Mouse (Mus musculus) CH12.LX (cell line): ENCODE results near the gene Insl5. TPM values are rescaled to one million over a fixed set of nuclear protein-coding genes. Genes with fewer than 3 reads are reported as not detected.
A peak's percentile ranks its signal among the peaks of the same experiment; 100 is the strongest.

ENCODE experiments used
- DNase-seq: peaks from one replicate; pipeline ENCODE4 v3.0.0-alpha.2; 2013; ENCODE audit errors: extremely low read depth
- H3K27ac ChIP-seq: 2 replicates; pipeline ENCODE4 v1.5.1; 2012; ENCODE audit warnings: low read depth, mild to moderate bottlenecking, control low read depth, moderate library complexity; ENCODE audit not compliant: insufficient read depth
- H3K27me3 ChIP-seq: replicated peaks from 2 replicates; pipeline ENCODE3; 2012; ENCODE audit warnings: inconsistent platforms
- H3K36me3 ChIP-seq, 2 experiments: replicated peaks in 1 of 2; 2 replicates each; pipeline versions ENCODE3 to v1.6.1; 2012; ENCODE audit warnings: inconsistent platforms in 1 of 2, low read length in 1 of 2, mild to moderate bottlenecking in 1 of 2, mixed read lengths in 1 of 2, moderate library complexity in 1 of 2; ENCODE audit not compliant: control insufficient read depth in 1 of 2, insufficient read depth in 1 of 2
- H3K4me1 ChIP-seq, 2 experiments: 2 replicates each; pipeline ENCODE4 v1.6.1; 2012; ENCODE audit warnings: inconsistent platforms in 1 of 2, moderate library complexity in 1 of 2; ENCODE audit not compliant: insufficient read depth in 2 of 2, control insufficient read depth in 1 of 2
- H3K4me2 ChIP-seq: 2 replicates; pipeline ENCODE4 v1.6.1; 2012; ENCODE audit warnings: low read depth, mild to moderate bottlenecking, control low read depth; ENCODE audit not compliant: poor library complexity, insufficient read depth, severe bottlenecking
- H3K4me3 ChIP-seq, 3 experiments: fragments of 150-350 bp in 1 of 3; sonication (generic) in 1 of 3; replicated peaks in 1 of 3; 2 replicates each; pipeline versions ENCODE3 to v1.5.1; 2011 to 2012; ENCODE audit warnings: low read depth in 2 of 3, low read length in 2 of 3, mild to moderate bottlenecking in 2 of 3, moderate library complexity in 2 of 3, control low read depth in 1 of 3, improper control_type of control experiment in 1 of 3, inconsistent platforms in 1 of 3, mixed read lengths in 1 of 3; ENCODE audit not compliant: poor library complexity in 1 of 3
- H3K79me2 ChIP-seq: replicated peaks from 2 replicates; pipeline ENCODE4 v1.6.1; 2012; ENCODE audit warnings: mild to moderate bottlenecking, moderate library complexity; ENCODE audit not compliant: control insufficient read depth, poor library complexity, insufficient read depth, severe bottlenecking; ENCODE audit errors: extremely low read depth
- H3K9ac ChIP-seq: 2 replicates; pipeline ENCODE4 v1.6.1; 2012; ENCODE audit warnings: low read depth, mild to moderate bottlenecking, control low read depth, moderate library complexity; ENCODE audit not compliant: insufficient read depth
- H3K9me3 ChIP-seq: replicated peaks from 2 replicates; pipeline ENCODE3; 2012; ENCODE audit warnings: low read length, inconsistent platforms, mixed read lengths
- BHLHE40 ChIP-seq: IDR thresholded peaks from 2 replicates; pipeline ENCODE4 v1.6.1; 2011; ENCODE audit warnings: mild to moderate bottlenecking, low read depth, low read length, improper control_type of control experiment
- CHD2 ChIP-seq: IDR thresholded peaks from 2 replicates; pipeline ENCODE4 v1.6.1; 2011; ENCODE audit warnings: low read length, improper control_type of control experiment
- CTCF ChIP-seq, 2 experiments: IDR thresholded peaks in 1 of 2; conservative IDR thresholded peaks in 1 of 2; 2 replicates each; pipeline ENCODE4 v1.5.1; 2011 to 2012; ENCODE audit warnings: low read depth in 2 of 2, low read length in 2 of 2, improper control_type of control experiment in 1 of 2, inconsistent platforms in 1 of 2, mild to moderate bottlenecking in 1 of 2, moderate library complexity in 1 of 2
- E2F4 ChIP-seq: IDR thresholded peaks from 2 replicates; pipeline ENCODE4 v1.6.1; 2011; ENCODE audit warnings: low read depth, low read length, improper control_type of control experiment; ENCODE audit not compliant: insufficient replicate concordance
- EP300 ChIP-seq: IDR thresholded peaks from 2 replicates; pipeline ENCODE4 v1.6.1; 2011; ENCODE audit warnings: low read length, improper control_type of control experiment
- GABPA ChIP-seq: IDR thresholded peaks from 2 replicates; pipeline ENCODE4 v1.6.1; 2012; ENCODE audit warnings: low read depth, low read length, improper control_type of control experiment, inconsistent platforms; ENCODE audit not compliant: insufficient replicate concordance
- HCFC1 ChIP-seq: IDR thresholded peaks from 2 replicates; pipeline ENCODE4 v1.6.1; 2012; ENCODE audit warnings: low read depth, mild to moderate bottlenecking, inconsistent platforms, low read length, improper control_type of control experiment
- IRF4 ChIP-seq: IDR thresholded peaks from 2 replicates; pipeline ENCODE4 v1.6.1; 2014; ENCODE audit warnings: low read depth, mild to moderate bottlenecking, inconsistent platforms, low read length, improper control_type of control experiment
- JUN ChIP-seq: IDR thresholded peaks from 2 replicates; pipeline ENCODE4 v1.6.1; 2011; ENCODE audit warnings: low read depth, mild to moderate bottlenecking, low read length, improper control_type of control experiment, moderate library complexity; ENCODE audit not compliant: insufficient read depth
- MAFK ChIP-seq: IDR thresholded peaks from 2 replicates; pipeline ENCODE4 v1.6.1; 2011; ENCODE audit warnings: low read length, improper control_type of control experiment; ENCODE audit not compliant: insufficient replicate concordance
- MEF2A ChIP-seq: IDR thresholded peaks from 2 replicates; pipeline ENCODE4 v1.6.1; 2014; ENCODE audit warnings: low read depth, mild to moderate bottlenecking, inconsistent platforms, low read length, improper control_type of control experiment, borderline replicate concordance
- RAD21 ChIP-seq: IDR thresholded peaks from 2 replicates; pipeline ENCODE4 v1.6.1; 2011; ENCODE audit warnings: low read depth, mild to moderate bottlenecking, low read length, improper control_type of control experiment, moderate library complexity
- SMC3 ChIP-seq: IDR thresholded peaks from 2 replicates; pipeline ENCODE4 v1.6.1; 2011; ENCODE audit warnings: low read depth, low read length, improper control_type of control experiment
- TCF12 ChIP-seq: IDR thresholded peaks from 2 replicates; pipeline ENCODE4 v1.6.1; 2014; ENCODE audit warnings: low read depth, mild to moderate bottlenecking, inconsistent platforms, low read length, improper control_type of control experiment
- dilution Hi-C: fragments of 300-500 bp; cut with MboI; formaldehyde crosslinking; loops from 2 replicates; pipeline ENCODE4 v1.14.3; 2020; ENCODE audit warnings: low sequenced_read_pairs; ENCODE audit not compliant: extremely low pct_unique_long_range_greater_than_20kb, extremely low pct_ligation_motif_present
- in situ Hi-C: fragments of 300-500 bp; cut with MboI; formaldehyde crosslinking; loops from 3 replicates; pipeline ENCODE4 v1.14.3; 2019; ENCODE audit warnings: low sequenced_read_pairs, low pct_ligation_motif_present, low pct_unique_long_range_greater_than_20kb, mixed read lengths
- polyA plus RNA-seq: library from polyadenylated mRNA; unstranded; fragments of >175 nt; gene quantifications from 2 replicates; pipeline ENCODE4 v1.2.1, GENCODE M21; 2012; ENCODE audit warnings: low read depth; ENCODE audit not compliant: insufficient read length
- total RNA-seq, 2 experiments: library from RNA; depleted of rRNA; stranded (reverse); fragments of 300-350 nt in 1 of 2; fragments of >200 nt in 1 of 2; gene quantifications; 2 replicates each; pipeline ENCODE4 v1.2.3; 2012 to 2014

Gene Insl5
- total and polyA plus RNA-seq, 3 experiments: not detected

- H3K4me1 ChIP-seq: peaks cover 0 to 23% of the 10 kb centered on the region in 2 experiments; a peak in 2 of 4 replicates
- H3K27ac ChIP-seq: no peak overlapping the region
- H3K36me3 ChIP-seq: no peaks in the 10 kb centered on the region
- no peak for TF ChIP-seq MAFK
- no peak for TF ChIP-seq RAD21
- no peaks in the 10 kb centered on the region for H3K79me2 ChIP-seq
- H3K27me3 ChIP-seq: no peaks in the 10 kb centered on the region
- H3K4me3 ChIP-seq: no peak overlapping the region
- DNase-seq: no peak
- no peaks in the 10 kb centered on the region for H3K9me3 ChIP-seq
- dilution Hi-C loops: no loop called here
- no peak overlapping the region for H3K4me2 ChIP-seq
- no peak overlapping the region for H3K9ac ChIP-seq
- in situ Hi-C loops: loop anchor here (25.0 kb wide), 1 partner anchor 485 kb away; no protein-coding TSS in a partner anchor
These were observed 54.6 kb downstream of the Insl5 start for GRCm38 (mm10) chr4:102972071-102972470.

GRCm38 (mm10) chr4:102971159-102971558 is 55.5 kb downstream of the Insl5 start:
- H3K27me3 ChIP-seq: no peaks in the 10 kb centered on the region
- in situ Hi-C loops (loop anchor here (25.0 kb wide), 1 partner anchor 484 kb away; no protein-coding TSS in a partner anchor), dilution Hi-C loops (no loop called here)
- DNase-seq: peak; percentile 50
- H3K4me3 ChIP-seq: no peak overlapping the region
- H3K9ac ChIP-seq: 0 out of 2 replicates have a peak overlapping the region, but pooled peaks have one; percentile 19
- no peaks in the 10 kb centered on the region for H3K9me3 ChIP-seq
- H3K4me2 ChIP-seq: peak overlapping the region; percentile 66
- H3K79me2 ChIP-seq: no peaks in the 10 kb centered on the region
- H3K27ac ChIP-seq: no peak overlapping the region
- H3K36me3 ChIP-seq: no peaks in the 10 kb centered on the region
- TF ChIP-seq EP300: peak; percentile 71
- TF ChIP-seq JUN: no peak
- 0 out of 2 replicates have a peak, but pooled peaks have one; percentile 39 for TF ChIP-seq TCF12
- TF ChIP-seq GABPA: no peak
- no peak for TF ChIP-seq E2F4
- TF ChIP-seq IRF4: peak; percentile 59
- TF ChIP-seq CHD2: 0 out of 2 replicates have a peak, but pooled peaks have one; percentile 17
- peak; percentile 87 for TF ChIP-seq MEF2A
- TF ChIP-seq BHLHE40: peak; percentile 72
- no peak for TF ChIP-seq HCFC1
- TF ChIP-seq SMC3: no peak
- no peak for TF ChIP-seq CTCF (conservative IDR thresholded peaks at IDR 0.05 in 1 of 2, IDR thresholded peaks at IDR 0.05 in 1 of 2; ENCODE audit: low read depth in 2 of 2, low read length in 2 of 2)
- peaks cover 0 to 20% of the 10 kb centered on the region in 2 experiments; a peak in 2 of 4 replicates for H3K4me1 ChIP-seq
